Mouse (Mus musculus) lung, postnatal 0 days (tissue): ENCODE measurements around the gene Myo9a.

ENCODE experiments used
- CTCF ChIP-seq: IDR thresholded peaks from 2 replicates; pipeline ENCODE4 v1.5.1; 2016; ENCODE audit warnings: antibody characterized with exemption, mild to moderate bottlenecking
- EP300 ChIP-seq: IDR thresholded peaks from 2 replicates; pipeline ENCODE4 v1.6.1; 2016; ENCODE audit warnings: antibody characterized with exemption, mild to moderate bottlenecking, control low read depth

DNA sequence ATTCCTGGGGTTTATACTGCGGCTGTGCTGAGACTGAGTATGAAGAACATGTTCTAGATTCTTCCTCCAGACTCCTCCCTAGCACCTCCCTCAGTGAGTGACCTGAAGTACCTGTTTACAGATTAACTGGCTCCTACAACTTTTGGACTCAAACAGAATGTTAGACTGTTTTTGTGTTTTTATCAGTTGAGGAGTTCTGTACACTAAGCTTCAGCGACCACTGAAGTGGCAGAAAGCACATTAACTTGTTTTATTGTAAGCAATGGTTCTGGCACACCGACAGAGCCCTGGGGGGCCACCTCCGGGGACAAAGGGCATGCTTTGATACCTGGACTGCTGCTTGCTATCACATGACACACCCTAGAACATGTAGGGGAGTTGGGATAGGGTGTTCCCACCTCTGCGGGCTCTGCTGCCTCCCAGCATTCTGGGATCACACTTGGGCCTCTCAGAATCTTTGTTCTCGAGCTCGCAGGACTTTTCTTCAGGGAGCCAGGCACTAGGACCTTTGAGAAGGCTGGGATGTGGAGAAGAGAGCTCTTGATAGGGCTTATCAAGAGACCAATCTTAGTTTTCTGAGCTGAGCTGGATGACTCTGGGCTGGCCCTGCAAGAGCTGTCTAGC is 34.3 kb upstream of the Myo9a start:
- TF ChIP-seq CTCF, result no peak
- TF ChIP-seq EP300, result peak; percentile 87
